Mouse (Mus musculus): Measurements from ENCODE around the gene Phldb2.

GRCm38 (mm10) chr16:45870651-45871050 is 82.7 kb downstream of the Phldb2 start:
- TF ChIP-seq CTCF (IDR thresholded peaks at IDR 0.05; ENCODE audit: low read depth, low read length): no peak
- no peak for TF ChIP-seq TAL1 (conservative IDR thresholded peaks at IDR 0.05; ENCODE audit: low read depth, low read length)
- no peak for TF ChIP-seq GATA1 (IDR thresholded peaks at IDR 0.05; ENCODE audit: borderline replicate concordance, low read length)
- TF ChIP-seq GATA2 (IDR thresholded peaks at IDR 0.05; ENCODE audit: borderline replicate concordance, low read depth, low read length): no peak
